Mouse (Mus musculus): ENCODE results near the gene Psip1. TPM values are rescaled to one million over a fixed set of nuclear protein-coding genes. Genes with fewer than 3 reads are reported as not detected.
"Not testable (repeated sequence)": the region's sequence is repeated elsewhere in the genome, so short reads cannot be mapped to it uniquely, and the experiment has no call there.

Psip1 gene
- polyA plus RNA-seq, 1 experiment from 2014 or later, result 138 TPM

DNA sequence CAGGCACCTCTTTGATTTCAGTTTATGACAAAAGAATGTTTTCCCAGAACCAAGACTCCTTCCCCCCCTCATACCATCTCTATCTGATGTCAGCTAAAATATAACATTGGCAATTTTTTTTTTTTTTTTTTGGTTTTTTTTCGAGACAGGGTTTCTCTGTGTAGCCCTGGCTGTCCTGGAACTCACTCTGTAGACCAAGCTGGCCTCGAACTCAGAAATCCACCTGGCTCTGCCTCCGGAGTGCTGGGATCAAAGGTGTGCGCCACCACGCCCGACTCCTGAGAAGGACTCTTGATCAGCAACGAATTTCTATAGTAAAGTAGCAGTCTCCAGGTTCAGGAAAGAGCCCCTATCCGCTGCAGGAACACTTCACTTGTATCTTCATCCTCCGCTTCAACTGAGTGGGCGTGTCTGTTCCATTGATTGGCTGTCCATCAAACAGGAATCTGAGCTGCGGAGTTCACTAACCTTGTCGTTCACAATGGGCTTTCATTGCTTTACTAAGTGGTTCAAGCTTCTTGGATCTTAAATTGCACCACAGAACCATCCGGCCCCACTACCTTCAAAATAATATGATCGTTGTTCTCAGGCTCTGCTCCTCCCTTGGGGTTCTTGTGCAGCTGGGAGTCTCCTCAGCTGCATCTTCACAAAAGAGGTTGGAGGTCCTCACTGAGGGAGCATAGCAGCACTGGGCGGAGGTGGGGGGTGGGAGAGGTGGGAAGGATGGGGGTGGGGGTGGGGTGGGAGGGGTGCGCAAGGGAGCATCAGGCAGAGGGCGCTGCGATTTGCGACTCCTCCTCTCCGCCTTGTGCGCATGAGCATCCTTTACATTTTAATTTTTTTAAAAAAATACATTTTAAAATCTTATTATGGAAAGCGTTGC, 14.1 kb upstream of the Psip1 start:
- 4% methylated on average over 22 of the region's 22 CpGs for WGBS
- no peak overlapping the region for H3K27ac ChIP-seq (replicated peaks)
- H3K27me3 ChIP-seq, result no peaks in the 10 kb centered on the region
- H3K9ac ChIP-seq, result no peak overlapping the region
- H3K9me3 ChIP-seq (replicated peaks), result no peaks in the 10 kb centered on the region
- H3K4me3 ChIP-seq (replicated peaks), result peak overlapping the region; percentile 35
- H3K4me1 ChIP-seq, result peaks cover 5% of the 10 kb centered on the region
- peak; percentile 39; the same call in 1 of the 2 replicates for ATAC-seq (ENCODE audit: insufficient number of reproducible peaks, low FRiP score, low TSS enrichment, low read depth)
- peak overlapping the region; percentile 53 for H3K4me2 ChIP-seq (replicated peaks)
- no peaks in the 10 kb centered on the region for H3K36me3 ChIP-seq

GRCm38 (mm10) chr4:83497013-83497412, 10.8 kb upstream of the Psip1 start:
- not testable (repeated sequence) for H3K4me2 ChIP-seq (replicated peaks); H3K36me3 ChIP-seq; H3K9ac ChIP-seq; H3K9me3 ChIP-seq (replicated peaks); H3K27ac ChIP-seq (replicated peaks); H3K4me3 ChIP-seq (replicated peaks); ATAC-seq (ENCODE audit: insufficient number of reproducible peaks, low FRiP score, low TSS enrichment, low read depth); H3K4me1 ChIP-seq; H3K27me3 ChIP-seq
- WGBS, result 82% methylated on average over 5 of the region's 5 CpGs

DNA sequence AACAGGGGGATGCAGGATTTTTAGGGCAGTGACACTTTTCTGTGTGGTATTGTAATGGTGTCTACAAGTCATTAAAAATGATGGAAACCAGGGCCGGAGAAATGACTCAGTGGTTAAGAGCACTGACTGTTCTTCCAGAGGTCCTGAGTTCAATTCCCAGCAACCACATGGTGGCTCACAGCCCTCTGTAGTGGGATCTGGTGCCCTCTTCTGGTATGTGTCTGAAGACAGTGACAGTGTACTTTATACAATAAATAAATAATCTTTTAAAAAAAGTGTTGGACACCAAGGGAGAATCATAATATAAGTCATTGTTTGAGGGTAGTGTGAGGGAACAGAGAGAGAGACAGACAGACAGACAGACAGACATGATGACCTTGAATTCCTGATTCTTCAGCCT, 6.9 kb upstream of the Psip1 start:
- Histone ChIP-seq H3K4me3 (replicated peaks) (no peak overlapping the region), H3K36me3 (no peaks in the 10 kb centered on the region), H3K27ac (replicated peaks) (no peak overlapping the region), H3K9ac (no peak overlapping the region), H3K4me1 (peaks cover 3% of the 10 kb centered on the region; the same call in 1 of the 2 replicates), H3K27me3 (no peaks in the 10 kb centered on the region), H3K9me3 (replicated peaks) (no peaks in the 10 kb centered on the region), H3K4me2 (replicated peaks) (no peak overlapping the region)
- ATAC-seq (ENCODE audit: insufficient number of reproducible peaks, low FRiP score, low TSS enrichment, low read depth), result no peak
- 94% methylated on average over 1 of the region's 1 CpGs for WGBS

DNA sequence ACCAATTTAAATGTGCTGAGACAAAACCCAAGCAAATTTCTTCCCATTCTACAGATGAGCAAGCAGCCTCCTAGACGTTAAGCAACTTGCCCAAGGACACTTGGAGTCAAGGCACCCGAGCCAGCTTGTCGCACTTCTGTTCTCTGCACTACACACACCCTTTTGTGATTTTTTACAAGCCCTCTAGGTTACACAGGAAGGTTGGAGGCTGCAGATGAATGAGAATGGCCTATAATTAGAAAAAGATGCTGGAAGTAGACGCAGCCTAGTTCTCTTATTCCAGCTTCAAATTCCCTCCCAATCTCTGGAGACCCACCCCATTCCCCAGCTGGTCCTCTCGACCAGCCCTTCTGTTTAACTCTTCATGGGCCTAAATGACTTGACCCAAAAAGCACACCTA, 2.9 kb upstream of the Psip1 start:
- no peaks in the 10 kb centered on the region for H3K27me3 ChIP-seq
- H3K4me2 ChIP-seq (replicated peaks), result no peak overlapping the region
- no peak for ATAC-seq (ENCODE audit: insufficient number of reproducible peaks, low FRiP score, low TSS enrichment, low read depth)
- no peaks in the 10 kb centered on the region for H3K9me3 ChIP-seq (replicated peaks)
- no peak overlapping the region for H3K4me3 ChIP-seq (replicated peaks)
- 10% methylated on average over 5 of the region's 5 CpGs for WGBS
- no peak overlapping the region for H3K27ac ChIP-seq (replicated peaks)
- peaks cover 19% of the 10 kb centered on the region for H3K4me1 ChIP-seq
- H3K36me3 ChIP-seq, result no peaks in the 10 kb centered on the region
- no peak overlapping the region for H3K9ac ChIP-seq

DNA sequence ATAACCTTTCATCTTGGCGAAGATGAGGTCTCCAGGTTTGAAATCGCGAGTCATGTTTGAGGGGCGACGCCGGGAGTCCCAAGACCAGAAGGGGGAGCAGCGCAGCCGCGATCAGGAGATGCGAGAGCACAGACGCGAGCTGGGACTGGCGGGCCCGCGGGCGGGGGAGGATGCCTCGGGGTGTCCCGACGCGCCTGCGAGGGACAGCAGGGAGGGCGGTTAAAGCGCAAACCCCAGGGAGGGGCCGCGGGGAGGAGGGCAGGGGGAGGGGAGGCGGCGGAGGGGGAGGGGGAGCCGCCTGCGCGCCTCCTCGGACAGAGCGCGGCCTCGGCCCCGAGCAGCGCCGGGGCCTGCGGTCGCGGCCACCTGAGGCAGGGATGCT, 533 bp downstream of the Psip1 start:
- H3K4me2 ChIP-seq (replicated peaks), result peak overlapping the region; percentile 76
- H3K9me3 ChIP-seq (replicated peaks), result no peaks in the 10 kb centered on the region

DNA sequence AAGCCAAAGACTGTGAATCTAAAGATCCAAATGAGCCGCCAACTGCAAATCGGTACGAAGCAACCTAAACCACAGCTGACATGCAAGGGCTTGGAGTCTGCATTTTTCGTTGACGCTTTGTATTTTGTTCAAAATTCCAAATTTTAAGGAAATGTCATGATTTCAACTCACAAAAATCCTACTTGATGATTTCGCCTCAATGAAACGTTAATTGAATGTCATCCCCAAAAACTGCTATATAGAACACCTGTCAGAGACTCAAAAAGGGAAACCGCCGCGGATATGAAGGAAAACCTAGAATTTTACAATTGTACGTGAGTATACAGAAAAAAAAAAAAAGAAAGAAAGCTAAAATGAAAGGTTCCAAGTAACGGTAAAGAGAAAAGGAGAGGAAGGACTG, 1.0 kb downstream of the Psip1 start:
- H3K9ac ChIP-seq, result peak overlapping the region; percentile 69
- no peaks in the 10 kb centered on the region for H3K27me3 ChIP-seq
- peak overlapping the region; percentile 84 for H3K4me3 ChIP-seq (replicated peaks)
- 15% methylated on average over 12 of the region's 12 CpGs for WGBS
- no peaks in the 10 kb centered on the region for H3K9me3 ChIP-seq (replicated peaks)
- no peak for ATAC-seq (ENCODE audit: insufficient number of reproducible peaks, low FRiP score, low TSS enrichment, low read depth)
- 0 out of 2 replicates have a peak overlapping the region, but pooled peaks have one; percentile 98 for H3K27ac ChIP-seq (replicated peaks)
- peaks cover 14% of the 10 kb centered on the region for H3K36me3 ChIP-seq
- H3K4me2 ChIP-seq (replicated peaks), result peak overlapping the region; percentile 76
- peaks cover 21% of the 10 kb centered on the region for H3K4me1 ChIP-seq

More for the DNA sequence above, 533 bp downstream of the Psip1 start:
- Histone ChIP-seq H3K36me3 (peaks cover 13% of the 10 kb centered on the region), H3K27ac (replicated peaks) (peak overlapping the region; percentile 98), H3K4me3 (replicated peaks) (peak overlapping the region; percentile 84), H3K9ac (peak overlapping the region; percentile 69), H3K4me1 (peaks cover 21% of the 10 kb centered on the region), H3K27me3 (no peaks in the 10 kb centered on the region)
- WGBS, result under 1% methylated on average over 35 of the region's 40 CpGs
- peak; percentile 77 for ATAC-seq (ENCODE audit: insufficient number of reproducible peaks, low FRiP score, low TSS enrichment, low read depth)

DNA sequence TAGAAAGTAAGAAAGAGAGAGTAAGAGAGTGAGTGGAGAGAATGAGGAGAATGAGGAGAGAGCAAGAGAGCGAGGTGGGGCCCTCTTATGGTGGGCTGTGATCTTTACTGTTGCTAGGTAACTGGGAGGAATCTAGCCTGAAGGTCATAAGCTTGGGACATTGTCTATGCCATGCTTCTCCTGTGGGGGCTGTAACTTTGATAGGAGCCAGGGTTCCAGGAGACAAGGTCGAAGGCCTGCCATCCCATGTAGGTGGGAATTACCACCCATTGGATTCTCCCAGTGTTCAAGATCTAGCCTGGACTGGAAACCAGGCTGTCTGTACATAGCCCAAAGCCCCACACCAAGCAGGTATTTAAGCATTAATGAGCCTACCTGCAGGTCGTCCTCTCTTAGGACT, 18.1 kb downstream of the Psip1 start:
- Histone ChIP-seq H3K4me3 (replicated peaks) (no peak overlapping the region), H3K9me3 (replicated peaks) (no peaks in the 10 kb centered on the region), H3K27ac (replicated peaks) (no peak overlapping the region), H3K36me3 (peaks cover 69% of the 10 kb centered on the region), H3K27me3 (no peaks in the 10 kb centered on the region), H3K4me1 (no peaks in the 10 kb centered on the region), H3K9ac (no peak overlapping the region), H3K4me2 (replicated peaks) (no peak overlapping the region)
- 88% methylated on average over 3 of the region's 3 CpGs for WGBS
- ATAC-seq (ENCODE audit: insufficient number of reproducible peaks, low FRiP score, low TSS enrichment, low read depth), result no peak

- Histone ChIP-seq H3K27me3 (no peaks in the 10 kb centered on the region), H3K27ac (replicated peaks) (no peak overlapping the region), H3K9me3 (replicated peaks) (no peaks in the 10 kb centered on the region), H3K4me2 (replicated peaks) (no peak overlapping the region), H3K36me3 (peaks cover 68% of the 10 kb centered on the region), H3K4me3 (replicated peaks) (no peak overlapping the region), H3K9ac (no peak overlapping the region), H3K4me1 (no peaks in the 10 kb centered on the region)
- no peak for ATAC-seq (ENCODE audit: insufficient number of reproducible peaks, low FRiP score, low TSS enrichment, low read depth)
- 82% methylated on average over 7 of the region's 7 CpGs for WGBS
Measured at GRCm38 (mm10) chr4:83467615-83468014, 18.6 kb downstream of the Psip1 start.

- H3K36me3 ChIP-seq, result peaks cover 51% of the 10 kb centered on the region
Measured at GRCm38 (mm10) chr4:83464827-83465226, 21.4 kb downstream of the Psip1 start.

GRCm38 (mm10) chr4:83460106-83460505, 26.2 kb downstream of the Psip1 start:
- Histone ChIP-seq H3K27ac (replicated peaks) (no peak overlapping the region), H3K27me3 (no peaks in the 10 kb centered on the region), H3K4me3 (replicated peaks) (no peak overlapping the region), H3K9ac (no peak overlapping the region), H3K9me3 (replicated peaks) (no peaks in the 10 kb centered on the region), H3K36me3 (peaks cover 57% of the 10 kb centered on the region), H3K4me1 (no peaks in the 10 kb centered on the region), H3K4me2 (replicated peaks) (no peak overlapping the region)
- WGBS, result 89% methylated on average over 5 of the region's 5 CpGs
- no peak for ATAC-seq (ENCODE audit: insufficient number of reproducible peaks, low FRiP score, low TSS enrichment, low read depth)

More at GRCm38 (mm10) chr4:83464827-83465226, 21.4 kb downstream of the Psip1 start:
- Histone ChIP-seq H3K9ac (no peak overlapping the region), H3K27me3 (no peaks in the 10 kb centered on the region), H3K27ac (replicated peaks) (no peak overlapping the region), H3K4me2 (replicated peaks) (no peak overlapping the region), H3K4me3 (replicated peaks) (no peak overlapping the region), H3K9me3 (replicated peaks) (no peaks in the 10 kb centered on the region), H3K4me1 (no peaks in the 10 kb centered on the region)
- no peak for ATAC-seq (ENCODE audit: insufficient number of reproducible peaks, low FRiP score, low TSS enrichment, low read depth)
- WGBS, result 88% methylated on average over 7 of the region's 7 CpGs

DNA sequence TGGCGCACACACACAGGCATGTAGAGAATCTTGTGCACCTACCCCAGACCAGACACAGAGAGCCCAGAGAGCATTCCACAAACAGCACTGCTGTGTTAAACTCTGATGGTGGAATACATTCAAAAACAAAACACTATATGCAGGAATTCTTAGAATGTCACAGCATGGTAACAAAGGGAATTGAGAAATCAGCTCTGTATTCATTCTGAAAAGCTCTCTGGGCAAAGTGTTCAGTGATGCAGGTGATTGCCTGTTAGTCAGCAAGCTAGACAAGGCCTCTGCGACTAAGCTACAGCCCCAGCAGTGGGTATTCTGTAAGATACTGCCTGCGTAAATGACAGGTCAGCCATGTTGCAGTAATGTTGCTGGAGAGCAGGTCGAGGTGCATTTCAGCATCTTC, 35.5 kb downstream of the Psip1 start:
- Histone ChIP-seq H3K9me3 (replicated peaks) (no peaks in the 10 kb centered on the region), H3K9ac (no peak overlapping the region), H3K4me1 (no peaks in the 10 kb centered on the region), H3K36me3 (peaks cover 55% of the 10 kb centered on the region), H3K4me3 (replicated peaks) (no peak overlapping the region), H3K4me2 (replicated peaks) (no peak overlapping the region), H3K27me3 (no peaks in the 10 kb centered on the region), H3K27ac (replicated peaks) (no peak overlapping the region)
- 95% methylated on average over 4 of the region's 4 CpGs for WGBS
- no peak for ATAC-seq (ENCODE audit: insufficient number of reproducible peaks, low FRiP score, low TSS enrichment, low read depth)

- Histone ChIP-seq H3K27me3 (no peaks in the 10 kb centered on the region), H3K36me3 (peaks cover 48% of the 10 kb centered on the region), H3K9me3 (replicated peaks) (no peaks in the 10 kb centered on the region), H3K27ac (replicated peaks) (no peak overlapping the region), H3K4me3 (replicated peaks) (no peak overlapping the region), H3K4me1 (no peaks in the 10 kb centered on the region), H3K9ac (no peak overlapping the region), H3K4me2 (replicated peaks) (no peak overlapping the region)
- no peak for ATAC-seq (ENCODE audit: insufficient number of reproducible peaks, low FRiP score, low TSS enrichment, low read depth)
- 87% methylated on average over 4 of the region's 4 CpGs for WGBS
Measured at GRCm38 (mm10) chr4:83441050-83441449, 45.2 kb downstream of the Psip1 start.
